10 mouse cellular contexts compared by ENCODE assay signal in the genomic region with DNA sequence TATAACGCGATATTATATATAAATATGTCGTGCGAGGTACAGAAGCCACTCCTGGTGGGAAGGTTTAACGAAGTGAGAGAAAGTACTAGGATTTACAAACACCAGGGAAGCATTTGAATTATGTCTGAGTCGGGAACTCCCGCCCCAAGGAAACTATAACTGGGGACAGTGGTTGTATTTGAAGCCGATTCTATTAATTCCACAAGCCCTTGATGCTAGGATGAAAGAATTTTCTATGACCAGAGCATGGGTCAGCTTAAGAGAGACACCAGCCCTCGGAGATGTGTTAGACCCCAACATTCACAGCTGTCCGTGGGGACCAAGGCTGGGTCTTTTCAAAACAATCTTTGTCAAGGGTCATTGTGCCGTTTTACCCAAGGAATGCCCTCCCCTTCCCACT. TPM values are rescaled to one million over a fixed set of nuclear protein-coding genes. Genes with fewer than 3 reads are reported as not detected.
DNase-seq lines count a peak whose midpoint lies in the region; ATAC-seq and TF ChIP-seq lines count a peak whose summit lies in the region.
"Had no signal": no experiment of that assay in that cellular context is flagged by ENCODE, and none has a peak within 500 bp of the region (broad histone marks: within the 10 kb centered on the region; RNA-seq: fewer than 3 reads in every experiment).

No protein-coding gene starts in this region.

- no peaks in the 10 kb centered on the region for H3K9me3 ChIP-seq in kidney, embryonic 15.5 days (replicated peaks)
- no peaks in the 10 kb centered on the region for H3K9me3 ChIP-seq in forebrain, embryonic 12.5 days
- 0 out of 2 replicates have a peak, but pooled peaks cover 2% of the 10 kb centered on the region for H3K9me3 ChIP-seq in limb, embryonic 10.5 days (replicated peaks)

- H3K4me2 ChIP-seq in kidney, embryonic 15.5 days, result peak overlapping the region; percentile 98
- peak overlapping the region; percentile 98 for H3K4me2 ChIP-seq in forebrain, embryonic 12.5 days

- no peak for TF ChIP-seq CTCF in olfactory bulb, adult 2 months (IDR thresholded peaks at IDR 0.05; ENCODE audit: insufficient read depth, low read depth, low read length)

- no peak for DNase-seq in kidney, adult 9 months
- DNase-seq in limb, embryonic 10.5 days (ENCODE audit: low spot score), result no peak
- DNase-seq in frontal cortex, postnatal 14 days (ENCODE audit: low spot score in 2 of 2), result no peak
- no peak for DNase-seq in layer of hippocampus, postnatal 25 days (ENCODE audit: extremely low spot score in 1 of 2, low spot score in 1 of 2)
- DNase-seq: gastrocnemius, postnatal 25 days; kidney, postnatal 10 days; thymus, adult 18-20 months had no signal

- TF ChIP-seq POLR2A in olfactory bulb, adult 2 months (IDR thresholded peaks at IDR 0.05; ENCODE audit: insufficient read depth, low read depth, low read length), result no peak

- H3K4me1 ChIP-seq in kidney, embryonic 15.5 days, result peaks cover 46% of the 10 kb centered on the region
- H3K4me1 ChIP-seq in forebrain, embryonic 12.5 days, result peaks cover 33% of the 10 kb centered on the region
- H3K4me1 ChIP-seq in limb, embryonic 10.5 days, result peaks cover 61% of the 10 kb centered on the region
- peaks cover 10% of the 10 kb centered on the region for H3K4me1 ChIP-seq in olfactory bulb, adult 2 months (ENCODE audit: control insufficient read depth, insufficient read depth, low read length)

- H3K4me3 ChIP-seq in kidney, embryonic 15.5 days (replicated peaks), result peak overlapping the region; percentile 63
- peak overlapping the region; percentile 64 for H3K4me3 ChIP-seq in forebrain, embryonic 12.5 days (replicated peaks)
- peak overlapping the region; percentile 71 for H3K4me3 ChIP-seq in limb, embryonic 10.5 days
- no peak overlapping the region for H3K4me3 ChIP-seq in olfactory bulb, adult 2 months (ENCODE audit: insufficient read depth, low read depth, low read length)

- H3K36me3 ChIP-seq in kidney, embryonic 15.5 days, result no peaks in the 10 kb centered on the region
- no peaks in the 10 kb centered on the region for H3K36me3 ChIP-seq in forebrain, embryonic 12.5 days (replicated peaks)
- no peaks in the 10 kb centered on the region for H3K36me3 ChIP-seq in limb, embryonic 10.5 days

- no peak for ATAC-seq in kidney, embryonic 15.5 days (replicated peaks; ENCODE audit: low FRiP score)
- no peak for ATAC-seq in forebrain, embryonic 12.5 days (ENCODE audit: low FRiP score)

- WGBS in kidney, embryonic 15.5 days, result 11% methylated on average over 11 of the region's 11 CpGs
- WGBS in forebrain, embryonic 12.5 days, result 14% methylated on average over 11 of the region's 11 CpGs
- 24% methylated on average over 11 of the region's 11 CpGs for WGBS in limb, embryonic 10.5 days
- 34% methylated on average over 11 of the region's 11 CpGs for WGBS in olfactory bulb, adult 2 months

- H3K27ac ChIP-seq in kidney, embryonic 15.5 days, result no peak overlapping the region
- H3K27ac ChIP-seq in forebrain, embryonic 12.5 days, result 0 out of 2 replicates have a peak overlapping the region, but pooled peaks have one; percentile 2
- H3K27ac ChIP-seq in limb, embryonic 10.5 days, result no peak overlapping the region
- H3K27ac ChIP-seq in olfactory bulb, adult 2 months (ENCODE audit: insufficient read depth, low read depth, low read length), result 0 out of 2 replicates have a peak overlapping the region, but pooled peaks have one; percentile 21

- peaks cover 48% of the 10 kb centered on the region for H3K27me3 ChIP-seq in kidney, embryonic 15.5 days
- peaks cover 58% of the 10 kb centered on the region for H3K27me3 ChIP-seq in forebrain, embryonic 12.5 days
- peaks cover 77% of the 10 kb centered on the region for H3K27me3 ChIP-seq in limb, embryonic 10.5 days (ENCODE audit: low read depth, poor library complexity, severe bottlenecking)

- 0 out of 2 replicates have a peak overlapping the region, but pooled peaks have one; percentile 64 for H3K9ac ChIP-seq in kidney, embryonic 15.5 days
- H3K9ac ChIP-seq in forebrain, embryonic 12.5 days, result no peak overlapping the region; the same call in 1 of the 2 replicates

RNA-seq across cellular contexts. Expression of a gene that starts 1.3 kb away (rescaled TPM):
- polyA plus RNA-seq in kidney, embryonic 15.5 days (2015; fragmentation: Nextera tagmentation; extraction: Ambion mirVana), result 6.6 and 6.9 TPM in 2 replicates
- 7.8 and 7.9 TPM in 2 replicates for polyA plus RNA-seq in forebrain, embryonic 12.5 days (2016; fragmentation: Nextera tagmentation; extraction: Ambion mirVana)
- polyA plus RNA-seq in limb, embryonic 10.5 days (2016; fragmentation: Nextera tagmentation; extraction: Ambion mirVana), result 6.9 and 7.7 TPM in 2 replicates
- polyA plus RNA-seq in olfactory bulb, adult 2 months (2012; ENCODE audit: insufficient read depth, insufficient read length, low replicate concordance, missing spikeins), result 352 TPM in 1 of 2 replicates, not detected in the other
- total RNA-seq in layer of hippocampus, postnatal 25 days (2021), result 1 to 10 TPM; 3.8 to 4.8 TPM

Comparison
In these comparisons a context has a peak if more than half of its experiments do, and no peak if none do; other contexts are left out.
1. H3K27ac ChIP-seq: peak in forebrain, embryonic 12.5 days (single experiment) and olfactory bulb, adult 2 months (single experiment); none in kidney, embryonic 15.5 days (single experiment) and limb, embryonic 10.5 days (single experiment).